Mouse (Mus musculus) cerebellum, adult 9-10 months (tissue): Measurements from ENCODE around the gene Slc30a10.

Experiments used
- DNase-seq: peaks from one replicate; pipeline ENCODE4 v3.0.0; 2022

Slc30a10 gene

GRCm38 (mm10) chr1:185469551-185470021 is 14.9 kb downstream of the Slc30a10 start:
- DNase-seq, result no peak

DNA sequence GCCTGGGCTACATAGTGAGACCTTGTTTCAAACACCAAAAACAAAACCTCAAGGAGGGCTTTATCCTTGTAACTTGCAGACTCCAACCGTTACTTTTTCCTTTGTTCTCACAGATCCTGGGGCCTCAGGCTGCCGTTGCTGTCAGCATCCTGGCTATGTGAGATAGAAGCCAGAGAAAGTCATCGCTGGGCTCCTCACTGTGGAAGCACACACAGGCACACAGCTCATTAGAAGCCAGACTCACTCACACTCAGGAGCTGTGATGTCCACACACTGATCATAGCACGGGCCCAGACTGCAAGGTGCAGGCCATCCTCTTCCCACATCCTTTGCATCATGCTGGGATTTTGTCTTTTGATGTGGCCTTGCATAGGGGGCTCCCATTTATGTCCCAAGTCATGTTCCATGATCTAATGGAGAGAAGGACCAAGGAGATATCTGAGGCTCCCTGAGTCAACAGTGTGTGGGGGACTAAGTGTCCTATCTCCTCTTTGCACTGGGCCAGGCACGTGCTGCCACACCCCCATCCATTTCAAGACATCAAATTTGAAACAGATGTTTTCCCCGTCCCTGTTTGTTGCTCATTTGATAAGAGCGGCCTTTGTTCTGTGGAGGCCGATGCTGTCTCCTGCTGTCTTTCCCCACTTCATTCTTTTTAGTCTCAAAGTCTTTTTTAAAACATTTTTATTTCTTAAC is 17.5 kb downstream of the Slc30a10 start:
- DNase-seq, result no peak

DNA sequence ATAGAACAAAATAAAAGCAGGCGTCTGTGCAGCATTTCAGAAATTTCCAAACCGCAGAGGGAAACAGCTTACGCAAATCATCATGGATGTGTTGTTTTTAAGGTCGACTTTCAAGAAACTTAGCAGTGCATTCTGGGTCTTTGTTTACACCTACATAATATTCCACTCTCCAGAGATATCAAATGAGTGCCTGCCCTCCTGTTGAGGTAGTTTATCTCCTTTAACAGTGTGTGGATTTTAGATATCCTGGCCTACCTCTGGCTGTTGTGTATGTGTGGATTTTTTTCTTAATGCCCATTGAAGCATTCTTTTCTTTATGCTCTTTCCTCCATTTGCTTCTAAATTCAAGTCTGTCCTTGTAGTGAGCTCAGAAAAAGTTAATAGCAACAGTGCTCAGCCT is 18.1 kb downstream of the Slc30a10 start:
- DNase-seq, result no peak

GRCm38 (mm10) chr1:185473437-185473836 is 18.8 kb downstream of the Slc30a10 start:
- DNase-seq, result no peak

- no peak for DNase-seq
These were observed 25.2 kb downstream of the Slc30a10 start for GRCm38 (mm10) chr1:185479861-185480260.

DNA sequence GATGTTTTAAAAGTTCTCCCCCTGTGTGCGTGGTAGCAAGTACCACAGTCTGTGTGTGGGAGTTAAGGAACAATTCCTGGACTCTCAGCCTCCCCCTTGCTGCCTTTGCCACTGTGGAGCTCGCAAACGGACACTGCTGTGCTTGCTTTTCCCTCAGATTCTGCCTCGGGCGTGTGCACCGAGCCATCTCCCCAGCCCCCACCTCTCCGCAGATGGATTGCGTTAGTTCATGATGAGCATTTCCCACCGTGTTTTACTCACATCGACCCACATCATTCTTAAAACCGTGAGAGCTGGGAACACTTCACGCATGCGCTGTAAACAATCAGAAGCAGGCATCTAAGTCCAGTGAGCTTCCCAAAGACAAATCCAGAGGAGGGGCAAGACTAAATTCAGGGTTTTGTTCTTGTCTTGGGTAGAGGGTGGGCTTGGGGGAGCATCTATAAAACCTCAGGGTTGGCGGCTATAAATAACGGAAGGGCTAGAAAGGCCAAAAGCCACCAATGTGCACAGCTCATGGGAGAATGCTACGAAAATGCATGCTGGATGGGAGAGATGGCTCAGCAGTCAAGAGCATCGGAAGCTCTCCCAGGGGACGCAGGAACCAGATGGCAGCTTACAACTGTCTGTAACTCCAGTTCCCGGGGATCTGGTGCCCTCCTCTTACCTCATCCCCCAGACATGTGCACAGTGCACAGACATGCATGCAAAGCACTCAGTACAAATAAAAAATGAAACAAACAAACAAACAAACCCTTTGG is 27.5 kb downstream of the Slc30a10 start:
- peak; percentile 51 for DNase-seq

GRCm38 (mm10) chr1:185482762-185483161 is 28.1 kb downstream of the Slc30a10 start:
- DNase-seq, result no peak

DNA sequence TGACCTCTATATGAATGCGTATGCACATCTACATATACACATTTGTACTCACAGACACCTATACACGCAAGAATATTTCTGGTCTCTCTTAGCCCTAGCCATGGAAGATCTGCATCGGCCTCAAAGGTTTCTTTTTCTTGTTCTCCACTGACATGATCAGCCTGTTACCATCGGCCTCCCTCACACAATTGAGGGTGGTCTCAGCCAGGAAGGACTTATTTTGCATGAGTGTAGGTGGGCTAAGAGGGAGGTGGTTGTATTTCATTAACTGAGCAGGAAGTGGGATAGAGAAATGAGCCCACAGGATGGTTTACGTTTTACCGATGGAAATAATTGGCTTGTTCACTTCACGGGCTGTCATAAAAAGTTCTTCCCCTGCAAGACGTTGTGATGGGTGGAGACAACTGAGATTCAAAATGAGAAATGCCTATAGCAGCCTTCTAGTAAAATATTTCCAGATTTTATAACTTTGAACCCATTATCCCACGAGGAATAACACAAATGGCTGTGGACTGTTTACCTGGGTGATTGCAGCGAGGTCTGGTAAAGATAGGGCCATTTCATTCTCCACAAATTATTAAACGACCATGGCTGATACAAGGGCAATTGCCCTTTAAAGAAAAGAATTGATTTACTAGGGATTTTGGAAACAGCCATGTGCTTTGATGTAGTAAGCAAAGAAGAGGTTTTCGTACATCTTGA is 28.9 kb downstream of the Slc30a10 start:
- DNase-seq, result no peak

- no peak for DNase-seq
These were observed 29.6 kb downstream of the Slc30a10 start for GRCm38 (mm10) chr1:185484281-185484680.

GRCm38 (mm10) chr1:185489893-185490292 is 35.2 kb downstream of the Slc30a10 start:
- no peak for DNase-seq

GRCm38 (mm10) chr1:185490603-185491002 is 36.0 kb downstream of the Slc30a10 start:
- no peak for DNase-seq

GRCm38 (mm10) chr1:185493439-185494034 is 38.9 kb downstream of the Slc30a10 start:
- DNase-seq, result peak; percentile 21

- DNase-seq, result no peak
These were observed 42.3 kb downstream of the Slc30a10 start for GRCm38 (mm10) chr1:185496791-185497460.

GRCm38 (mm10) chr1:185500602-185501001 is 46.0 kb downstream of the Slc30a10 start:
- DNase-seq, result no peak

- DNase-seq, result peak; percentile 30
These were observed 47.2 kb downstream of the Slc30a10 start for GRCm38 (mm10) chr1:185501801-185502340.

GRCm38 (mm10) chr1:185502550-185502949 is 47.9 kb downstream of the Slc30a10 start:
- no peak for DNase-seq

- DNase-seq, result no peak
These were observed 54.4 kb downstream of the Slc30a10 start for GRCm38 (mm10) chr1:185509042-185509441.

DNA sequence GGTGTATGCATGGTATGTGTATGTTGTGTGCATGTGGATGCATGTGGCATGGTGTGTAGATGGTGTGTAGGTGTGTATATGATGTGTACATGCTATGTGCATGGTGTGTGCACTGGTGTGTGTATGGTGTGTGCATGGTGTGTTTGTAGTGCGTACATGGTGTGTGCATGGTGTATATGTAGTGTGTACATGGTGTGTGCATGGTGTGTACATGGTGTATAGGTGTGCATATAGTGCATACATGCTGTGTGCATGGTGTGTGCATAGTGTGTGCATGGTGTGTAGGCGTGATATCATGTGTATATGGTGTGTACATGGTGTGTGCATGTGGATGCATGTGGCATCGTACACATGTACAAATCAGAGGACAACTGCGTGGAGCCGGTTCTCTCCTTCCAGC is 56.7 kb downstream of the Slc30a10 start:
- no peak for DNase-seq

GRCm38 (mm10) chr1:185515526-185515979 is 60.9 kb downstream of the Slc30a10 start:
- no peak for DNase-seq

DNA sequence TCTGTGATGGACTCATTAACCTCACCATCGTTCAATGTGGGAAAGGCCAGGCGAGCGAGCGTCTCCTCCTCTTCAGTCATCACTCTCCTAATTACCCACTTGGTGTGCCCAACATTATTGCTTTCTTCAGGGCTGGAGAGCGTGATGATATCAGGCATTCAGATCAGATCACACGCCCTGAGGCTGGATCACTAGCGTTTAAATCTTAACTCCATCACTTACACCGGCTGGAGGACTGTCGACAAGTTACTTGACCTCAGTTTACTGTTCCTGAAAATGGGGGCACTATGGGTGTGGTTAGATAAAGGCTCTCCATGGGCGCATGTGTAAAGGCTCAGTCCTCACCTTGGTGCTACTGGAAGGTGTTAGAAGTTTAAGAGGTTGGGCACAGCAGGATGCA is 61.4 kb downstream of the Slc30a10 start:
- DNase-seq, result no peak

- DNase-seq, result peak; percentile 45
These were observed 62.9 kb downstream of the Slc30a10 start for GRCm38 (mm10) chr1:185517566-185517965.
